Mouse (Mus musculus) adrenal gland (tissue): Measurements from ENCODE around the gene Fam214a.
"Not testable (repeated sequence)": the region's sequence is repeated elsewhere in the genome, so short reads cannot be mapped to it uniquely, and the experiment has no call there.

Experiments used
- intact Hi-C: fragments of 180-260 bp; cut with DNase I; formaldehyde crosslinking; loops from one replicate; pipeline ENCODE4 v1.15.1; 2025

Gene Fam214a

GRCm38 (mm10) chr9:74977962-74978361 is 25.3 kb downstream of the Fam214a start:
- intact Hi-C loops: no loop called here

- intact Hi-C loops: no loop called here
These were observed 26.2 kb downstream of the Fam214a start for GRCm38 (mm10) chr9:74978868-74979267.

GRCm38 (mm10) chr9:74979371-74979770 is 26.7 kb downstream of the Fam214a start:
- intact Hi-C loops: no loop called here

GRCm38 (mm10) chr9:74979866-74980265 is 27.2 kb downstream of the Fam214a start:
- intact Hi-C loops: no loop called here

GRCm38 (mm10) chr9:74981663-74982111 is 29.0 kb downstream of the Fam214a start:
- intact Hi-C loops: no loop called here

GRCm38 (mm10) chr9:74982193-74982592 is 29.5 kb downstream of the Fam214a start:
- intact Hi-C loops: no loop called here

- intact Hi-C loops: not testable (repeated sequence)
These were observed 30.0 kb downstream of the Fam214a start for GRCm38 (mm10) chr9:74982722-74983121.

- intact Hi-C loops: no loop called here
These were observed 32.6 kb downstream of the Fam214a start for GRCm38 (mm10) chr9:74985173-74985715.

- intact Hi-C loops: no loop called here
These were observed 33.1 kb downstream of the Fam214a start for GRCm38 (mm10) chr9:74985770-74986169.

GRCm38 (mm10) chr9:74988893-74989460 is 36.3 kb downstream of the Fam214a start:
- intact Hi-C loops: no loop called here

- intact Hi-C loops: no loop called here
These were observed 37.3 kb downstream of the Fam214a start for GRCm38 (mm10) chr9:74989990-74990389.

- intact Hi-C loops: loop anchor here (5.0 kb wide), 1 partner anchor 72 kb away; no protein-coding TSS in a partner anchor
These were observed 42.0 kb downstream of the Fam214a start for GRCm38 (mm10) chr9:74994611-74995257.

- intact Hi-C loops: loop anchor here (5.0 kb wide), 1 partner anchor 74 kb away; no protein-coding TSS in a partner anchor
These were observed 43.7 kb downstream of the Fam214a start for GRCm38 (mm10) chr9:74996349-74996748.

- intact Hi-C loops: loop anchor here (5.0 kb wide), 1 partner anchor 76 kb away; no protein-coding TSS in a partner anchor
These were observed 45.3 kb downstream of the Fam214a start for GRCm38 (mm10) chr9:74997976-74998375.

- intact Hi-C loops: loop anchor here (10.0 kb wide), 1 partner anchor 96 kb away; no protein-coding TSS in a partner anchor
These were observed 48.3 kb downstream of the Fam214a start for GRCm38 (mm10) chr9:75001006-75001405.

- intact Hi-C loops: loop anchor here (10.0 kb wide), 1 partner anchor 97 kb away; no protein-coding TSS in a partner anchor
These were observed 49.0 kb downstream of the Fam214a start for GRCm38 (mm10) chr9:75001611-75002204.

GRCm38 (mm10) chr9:75002262-75002661 is 49.6 kb downstream of the Fam214a start:
- intact Hi-C loops: loop anchor here (10.0 kb wide), 1 partner anchor 97 kb away; no protein-coding TSS in a partner anchor

GRCm38 (mm10) chr9:75004203-75004602 is 51.5 kb downstream of the Fam214a start:
- intact Hi-C loops: loop anchor here (10.0 kb wide), 1 partner anchor 99 kb away; no protein-coding TSS in a partner anchor

GRCm38 (mm10) chr9:75016591-75016990 is 63.9 kb downstream of the Fam214a start:
- intact Hi-C loops: no loop called here

- intact Hi-C loops: no loop called here
These were observed 66.5 kb downstream of the Fam214a start for GRCm38 (mm10) chr9:75019181-75019580.

GRCm38 (mm10) chr9:75019592-75019991 is 66.9 kb downstream of the Fam214a start:
- intact Hi-C loops: no loop called here

GRCm38 (mm10) chr9:75020561-75020960 is 67.9 kb downstream of the Fam214a start:
- intact Hi-C loops: loop anchor here (5.0 kb wide), 1 partner anchor 68 kb away; the partner anchor contains the start of gene Fam214a
